Mouse (Mus musculus): Measurements from ENCODE around the gene Satb1. TPM values are rescaled to one million over a fixed set of nuclear protein-coding genes. Genes with fewer than 3 reads are reported as not detected.

The Satb1 gene
- 42.6 and 44.1 TPM in 2 replicates for polyA plus RNA-seq (2014; fragmentation: Nextera tagmentation; extraction: Ambion mirVana)

- H3K27ac ChIP-seq = peak within 1 kb of the TSS; percentile 56; the same call in 1 of the 2 replicates
- WGBS = under 1% methylated on average over 38 of the region's 52 CpGs
Measured at GRCm38 (mm10) chr17:51832900-51833577, at the start of gene Satb1. Satb1 (minus strand) TSS chr17:51833290.

GRCm38 (mm10) chr17:51882566-51882965, 49.5 kb upstream of the Satb1 start:
- Histone ChIP-seq H3K4me1 (replicated peaks; ENCODE audit: control insufficient read depth, insufficient read depth, low read length) (no peaks in the 10 kb centered on the region), H3K9me3 (ENCODE audit: control insufficient read depth, low read length) (no peaks in the 10 kb centered on the region), H3K4me2 (replicated peaks) (no peak overlapping the region), H3K9ac (no peak overlapping the region), H3K27ac (no peak overlapping the region), H3K36me3 (replicated peaks; ENCODE audit: control insufficient read depth, insufficient read depth) (no peaks in the 10 kb centered on the region), H3K4me3 (replicated peaks; ENCODE audit: low read length) (no peak overlapping the region), H3K27me3 (ENCODE audit: control insufficient read depth, insufficient read depth, low read length) (no peaks in the 10 kb centered on the region)
- ATAC-seq (ENCODE audit: low FRiP score) (no peak), DNase-seq (ENCODE audit: low spot score) (no peak)
- WGBS = 94% methylated on average over 4 of the region's 12 CpGs

More at GRCm38 (mm10) chr17:51832900-51833577, at the start of gene Satb1:
- peak within 1 kb of the TSS; percentile 74 for H3K9ac ChIP-seq
- peak within 1 kb of the TSS; percentile 100 for H3K4me2 ChIP-seq (replicated peaks)
- DNase-seq (ENCODE audit: low spot score) (peak; percentile 70), ATAC-seq (ENCODE audit: low FRiP score) (peak; percentile 93)
- H3K27me3 ChIP-seq (ENCODE audit: control insufficient read depth, insufficient read depth, low read length) = peaks cover 33% of the 10 kb centered on the region
- peaks cover 9% of the 10 kb centered on the region for H3K4me1 ChIP-seq (replicated peaks; ENCODE audit: control insufficient read depth, insufficient read depth, low read length)
- H3K36me3 ChIP-seq (replicated peaks; ENCODE audit: control insufficient read depth, insufficient read depth) = no peaks in the 10 kb centered on the region
- H3K9me3 ChIP-seq (ENCODE audit: control insufficient read depth, low read length) = no peaks in the 10 kb centered on the region
- peak within 1 kb of the TSS; percentile 78 for H3K4me3 ChIP-seq (replicated peaks; ENCODE audit: low read length)

- no peak for ATAC-seq (ENCODE audit: low FRiP score)
- H3K27ac ChIP-seq = no peak overlapping the region
- no peak overlapping the region for H3K9ac ChIP-seq
- WGBS = 32% methylated on average over 8 of the region's 8 CpGs
- H3K27me3 ChIP-seq (ENCODE audit: control insufficient read depth, insufficient read depth, low read length) = no peaks in the 10 kb centered on the region
- H3K4me2 ChIP-seq (replicated peaks) = no peak overlapping the region
- no peaks in the 10 kb centered on the region for H3K9me3 ChIP-seq (ENCODE audit: control insufficient read depth, low read length)
- H3K36me3 ChIP-seq (replicated peaks; ENCODE audit: control insufficient read depth, insufficient read depth) = no peaks in the 10 kb centered on the region
- H3K4me1 ChIP-seq (replicated peaks; ENCODE audit: control insufficient read depth, insufficient read depth, low read length) = no peaks in the 10 kb centered on the region
- H3K4me3 ChIP-seq (replicated peaks; ENCODE audit: low read length) = no peak overlapping the region
- DNase-seq (ENCODE audit: low spot score) = no peak
Measured at GRCm38 (mm10) chr17:51880895-51881622, 48.0 kb upstream of the Satb1 start.

- DNase-seq (ENCODE audit: low spot score) (no peak), ATAC-seq (ENCODE audit: low FRiP score) (no peak)
- no peaks in the 10 kb centered on the region for H3K36me3 ChIP-seq (replicated peaks; ENCODE audit: control insufficient read depth, insufficient read depth)
- no peaks in the 10 kb centered on the region for H3K9me3 ChIP-seq (ENCODE audit: control insufficient read depth, low read length)
- H3K27me3 ChIP-seq (ENCODE audit: control insufficient read depth, insufficient read depth, low read length) = no peaks in the 10 kb centered on the region
- no peak overlapping the region for H3K4me3 ChIP-seq (replicated peaks; ENCODE audit: low read length)
- H3K4me1 ChIP-seq (replicated peaks; ENCODE audit: control insufficient read depth, insufficient read depth, low read length) = no peaks in the 10 kb centered on the region
- H3K4me2 ChIP-seq (replicated peaks) = no peak overlapping the region
- no peak overlapping the region for H3K27ac ChIP-seq
- H3K9ac ChIP-seq = no peak overlapping the region
- WGBS = 20% methylated on average over 9 of the region's 9 CpGs
Measured at GRCm38 (mm10) chr17:51880221-51880620, 47.1 kb upstream of the Satb1 start.

- DNase-seq (ENCODE audit: low spot score) (no peak), ATAC-seq (ENCODE audit: low FRiP score) (no peak)
- Histone ChIP-seq H3K4me3 (replicated peaks; ENCODE audit: low read length) (no peak overlapping the region), H3K9ac (no peak overlapping the region), H3K27me3 (ENCODE audit: control insufficient read depth, insufficient read depth, low read length) (no peaks in the 10 kb centered on the region), H3K27ac (no peak overlapping the region), H3K4me1 (replicated peaks; ENCODE audit: control insufficient read depth, insufficient read depth, low read length) (no peaks in the 10 kb centered on the region), H3K36me3 (replicated peaks; ENCODE audit: control insufficient read depth, insufficient read depth) (no peaks in the 10 kb centered on the region), H3K4me2 (replicated peaks) (no peak overlapping the region), H3K9me3 (ENCODE audit: control insufficient read depth, low read length) (no peaks in the 10 kb centered on the region)
- WGBS = 87% methylated on average over 5 of the region's 5 CpGs
Measured at GRCm38 (mm10) chr17:51879736-51880135, 46.6 kb upstream of the Satb1 start.

- ATAC-seq (ENCODE audit: low FRiP score) = no peak
- Histone ChIP-seq H3K4me3 (replicated peaks; ENCODE audit: low read length) (no peak overlapping the region), H3K27me3 (ENCODE audit: control insufficient read depth, insufficient read depth, low read length) (no peaks in the 10 kb centered on the region), H3K4me2 (replicated peaks) (no peak overlapping the region), H3K4me1 (replicated peaks; ENCODE audit: control insufficient read depth, insufficient read depth, low read length) (no peaks in the 10 kb centered on the region), H3K36me3 (replicated peaks; ENCODE audit: control insufficient read depth, insufficient read depth) (no peaks in the 10 kb centered on the region), H3K9ac (no peak overlapping the region), H3K27ac (no peak overlapping the region), H3K9me3 (ENCODE audit: control insufficient read depth, low read length) (no peaks in the 10 kb centered on the region)
- WGBS = 96% methylated on average over 2 of the region's 2 CpGs
- no peak for DNase-seq (ENCODE audit: low spot score)
Measured at GRCm38 (mm10) chr17:51879171-51879570, 46.1 kb upstream of the Satb1 start.

- Histone ChIP-seq H3K4me2 (replicated peaks) (no peak overlapping the region), H3K9ac (no peak overlapping the region), H3K27ac (no peak overlapping the region), H3K27me3 (ENCODE audit: control insufficient read depth, insufficient read depth, low read length) (no peaks in the 10 kb centered on the region), H3K9me3 (ENCODE audit: control insufficient read depth, low read length) (no peaks in the 10 kb centered on the region), H3K36me3 (replicated peaks; ENCODE audit: control insufficient read depth, insufficient read depth) (no peaks in the 10 kb centered on the region), H3K4me3 (replicated peaks; ENCODE audit: low read length) (no peak overlapping the region), H3K4me1 (replicated peaks; ENCODE audit: control insufficient read depth, insufficient read depth, low read length) (no peaks in the 10 kb centered on the region)
- DNase-seq (ENCODE audit: low spot score) = no peak
- 98% methylated on average over 5 of the region's 5 CpGs for WGBS
- ATAC-seq (ENCODE audit: low FRiP score) = no peak
Measured at GRCm38 (mm10) chr17:51876471-51876870, 43.4 kb upstream of the Satb1 start.

GRCm38 (mm10) chr17:51857616-51858015, 24.5 kb upstream of the Satb1 start:
- 92% methylated on average over 4 of the region's 4 CpGs for WGBS
- Histone ChIP-seq H3K4me1 (replicated peaks; ENCODE audit: control insufficient read depth, insufficient read depth, low read length) (no peaks in the 10 kb centered on the region), H3K4me3 (replicated peaks; ENCODE audit: low read length) (no peak overlapping the region), H3K27ac (no peak overlapping the region), H3K9ac (no peak overlapping the region), H3K27me3 (ENCODE audit: control insufficient read depth, insufficient read depth, low read length) (no peaks in the 10 kb centered on the region), H3K36me3 (replicated peaks; ENCODE audit: control insufficient read depth, insufficient read depth) (no peaks in the 10 kb centered on the region), H3K4me2 (replicated peaks) (no peak overlapping the region), H3K9me3 (ENCODE audit: control insufficient read depth, low read length) (no peaks in the 10 kb centered on the region)
- no peak for DNase-seq (ENCODE audit: low spot score)
- no peak for ATAC-seq (ENCODE audit: low FRiP score)

GRCm38 (mm10) chr17:51856332-51856731, 23.2 kb upstream of the Satb1 start:
- Histone ChIP-seq H3K9ac (no peak overlapping the region), H3K9me3 (ENCODE audit: control insufficient read depth, low read length) (no peaks in the 10 kb centered on the region), H3K4me3 (replicated peaks; ENCODE audit: low read length) (no peak overlapping the region), H3K36me3 (replicated peaks; ENCODE audit: control insufficient read depth, insufficient read depth) (no peaks in the 10 kb centered on the region), H3K4me1 (replicated peaks; ENCODE audit: control insufficient read depth, insufficient read depth, low read length) (no peaks in the 10 kb centered on the region), H3K4me2 (replicated peaks) (no peak overlapping the region), H3K27ac (no peak overlapping the region), H3K27me3 (ENCODE audit: control insufficient read depth, insufficient read depth, low read length) (no peaks in the 10 kb centered on the region)
- ATAC-seq (ENCODE audit: low FRiP score) (no peak), DNase-seq (ENCODE audit: low spot score) (no peak)
- 88% methylated on average over 3 of the region's 3 CpGs for WGBS
